Mouse (Mus musculus): ENCODE measurements around the gene Ubqln1. TPM values are rescaled to one million over a fixed set of nuclear protein-coding genes. Genes with fewer than 3 reads are reported as not detected.

Gene Ubqln1
- polyA plus RNA-seq, 1 experiment from 2014 or later, result 136 TPM

- Histone ChIP-seq H3K4me3 (ENCODE audit: low read depth, low read length) (no peak overlapping the region), H3K27ac (replicated peaks; ENCODE audit: low read depth, low read length) (no peak overlapping the region), H3K9me3 (ENCODE audit: control insufficient read depth, low read length) (no peaks in the 10 kb centered on the region), H3K36me3 (ENCODE audit: control insufficient read depth, insufficient read depth, low read length) (no peaks in the 10 kb centered on the region), H3K27me3 (ENCODE audit: control insufficient read depth, insufficient read depth, low read length) (no peaks in the 10 kb centered on the region), H3K4me1 (ENCODE audit: control insufficient read depth, insufficient read depth, low read length) (no peaks in the 10 kb centered on the region), H3K4me2 (ENCODE audit: low read depth, severe bottlenecking) (no peak overlapping the region), H3K9ac (ENCODE audit: low read length) (no peak overlapping the region)
- WGBS, result 89% methylated on average over 2 of the region's 2 CpGs
- ATAC-seq (ENCODE audit: insufficient number of reproducible peaks, low FRiP score, low TSS enrichment, low read depth) (no peak), DNase-seq (ENCODE audit: low spot score) (no peak)
These were observed 13.2 kb upstream of the Ubqln1 start for GRCm38 (mm10) chr13:58228624-58229023.

- no peaks in the 10 kb centered on the region for H3K4me1 ChIP-seq (ENCODE audit: control insufficient read depth, insufficient read depth, low read length)
- 75% methylated on average over 8 of the region's 8 CpGs for WGBS
- H3K27ac ChIP-seq (replicated peaks; ENCODE audit: low read depth, low read length), result no peak overlapping the region
- DNase-seq (ENCODE audit: low spot score) (peak; percentile 20), ATAC-seq (ENCODE audit: insufficient number of reproducible peaks, low FRiP score, low TSS enrichment, low read depth) (no peak)
- no peaks in the 10 kb centered on the region for H3K36me3 ChIP-seq (ENCODE audit: control insufficient read depth, insufficient read depth, low read length)
- H3K4me2 ChIP-seq (ENCODE audit: low read depth, severe bottlenecking), result no peak overlapping the region
- no peak overlapping the region for H3K9ac ChIP-seq (ENCODE audit: low read length)
- H3K9me3 ChIP-seq (ENCODE audit: control insufficient read depth, low read length), result no peaks in the 10 kb centered on the region
- H3K4me3 ChIP-seq (ENCODE audit: low read depth, low read length), result no peak overlapping the region
- no peaks in the 10 kb centered on the region for H3K27me3 ChIP-seq (ENCODE audit: control insufficient read depth, insufficient read depth, low read length)
These were observed 10.2 kb upstream of the Ubqln1 start for GRCm38 (mm10) chr13:58225694-58226093.

- DNase-seq (ENCODE audit: low spot score) (no peak), ATAC-seq (ENCODE audit: insufficient number of reproducible peaks, low FRiP score, low TSS enrichment, low read depth) (no peak)
- Histone ChIP-seq H3K4me3 (ENCODE audit: low read depth, low read length) (no peak overlapping the region), H3K27me3 (ENCODE audit: control insufficient read depth, insufficient read depth, low read length) (no peaks in the 10 kb centered on the region), H3K27ac (replicated peaks; ENCODE audit: low read depth, low read length) (no peak overlapping the region), H3K4me2 (ENCODE audit: low read depth, severe bottlenecking) (no peak overlapping the region), H3K9ac (ENCODE audit: low read length) (no peak overlapping the region), H3K4me1 (ENCODE audit: control insufficient read depth, insufficient read depth, low read length) (no peaks in the 10 kb centered on the region), H3K9me3 (ENCODE audit: control insufficient read depth, low read length) (no peaks in the 10 kb centered on the region), H3K36me3 (ENCODE audit: control insufficient read depth, insufficient read depth, low read length) (no peaks in the 10 kb centered on the region)
- WGBS, result 84% methylated on average over 3 of the region's 3 CpGs
These were observed 4.8 kb upstream of the Ubqln1 start for GRCm38 (mm10) chr13:58220206-58220605.

GRCm38 (mm10) chr13:58217536-58217935 is 2.1 kb upstream of the Ubqln1 start:
- Histone ChIP-seq H3K27me3 (ENCODE audit: control insufficient read depth, insufficient read depth, low read length) (no peaks in the 10 kb centered on the region), H3K36me3 (ENCODE audit: control insufficient read depth, insufficient read depth, low read length) (no peaks in the 10 kb centered on the region), H3K4me1 (ENCODE audit: control insufficient read depth, insufficient read depth, low read length) (peaks cover 9% of the 10 kb centered on the region; the same call in 1 of the 2 replicates), H3K9ac (ENCODE audit: low read length) (no peak overlapping the region), H3K4me3 (ENCODE audit: low read depth, low read length) (no peak overlapping the region), H3K27ac (replicated peaks; ENCODE audit: low read depth, low read length) (no peak overlapping the region), H3K9me3 (ENCODE audit: control insufficient read depth, low read length) (no peaks in the 10 kb centered on the region), H3K4me2 (ENCODE audit: low read depth, severe bottlenecking) (no peak overlapping the region)
- no peak for DNase-seq (ENCODE audit: low spot score)
- WGBS, result 85% methylated on average over 2 of the region's 2 CpGs
- ATAC-seq (ENCODE audit: insufficient number of reproducible peaks, low FRiP score, low TSS enrichment, low read depth), result no peak

GRCm38 (mm10) chr13:58216395-58216794 is 942 bp upstream of the Ubqln1 start:
- no peaks in the 10 kb centered on the region for H3K27me3 ChIP-seq (ENCODE audit: control insufficient read depth, insufficient read depth, low read length)
- H3K36me3 ChIP-seq (ENCODE audit: control insufficient read depth, insufficient read depth, low read length), result no peaks in the 10 kb centered on the region
- peak overlapping the region; percentile 99; the same call in 1 of the 2 replicates for H3K4me3 ChIP-seq (ENCODE audit: low read depth, low read length)
- no peaks in the 10 kb centered on the region for H3K9me3 ChIP-seq (ENCODE audit: control insufficient read depth, low read length)
- peak overlapping the region; percentile 81; the same call in 1 of the 2 replicates for H3K4me2 ChIP-seq (ENCODE audit: low read depth, severe bottlenecking)
- no peak for ATAC-seq (ENCODE audit: insufficient number of reproducible peaks, low FRiP score, low TSS enrichment, low read depth)
- H3K9ac ChIP-seq (ENCODE audit: low read length), result peak overlapping the region; percentile 96; the same call in 1 of the 2 replicates
- peaks cover 9% of the 10 kb centered on the region; the same call in 1 of the 2 replicates for H3K4me1 ChIP-seq (ENCODE audit: control insufficient read depth, insufficient read depth, low read length)
- H3K27ac ChIP-seq (replicated peaks; ENCODE audit: low read depth, low read length), result no peak overlapping the region
- 91% methylated on average over 9 of the region's 9 CpGs for WGBS
- DNase-seq (ENCODE audit: low spot score), result no peak

- ATAC-seq (ENCODE audit: insufficient number of reproducible peaks, low FRiP score, low TSS enrichment, low read depth) (peak; percentile 75), DNase-seq (ENCODE audit: low spot score) (no peak)
- no peaks in the 10 kb centered on the region for H3K27me3 ChIP-seq (ENCODE audit: control insufficient read depth, insufficient read depth, low read length)
- peak overlapping the region; percentile 81 for H3K4me2 ChIP-seq (ENCODE audit: low read depth, severe bottlenecking)
- H3K9me3 ChIP-seq (ENCODE audit: control insufficient read depth, low read length), result no peaks in the 10 kb centered on the region
- no peaks in the 10 kb centered on the region for H3K36me3 ChIP-seq (ENCODE audit: control insufficient read depth, insufficient read depth, low read length)
- H3K27ac ChIP-seq (replicated peaks; ENCODE audit: low read depth, low read length), result 0 out of 2 replicates have a peak overlapping the region, but pooled peaks have one; percentile 2
- H3K4me1 ChIP-seq (ENCODE audit: control insufficient read depth, insufficient read depth, low read length), result peaks cover 9% of the 10 kb centered on the region; the same call in 1 of the 2 replicates
- peak overlapping the region; percentile 99 for H3K4me3 ChIP-seq (ENCODE audit: low read depth, low read length)
- under 1% methylated on average over 44 of the region's 48 CpGs for WGBS
- H3K9ac ChIP-seq (ENCODE audit: low read length), result peak overlapping the region; percentile 96
These were observed 231 bp downstream of the Ubqln1 start for GRCm38 (mm10) chr13:58215253-58215591.

- peak; percentile 25 for DNase-seq (ENCODE audit: low spot score)
These were observed 854 bp downstream of the Ubqln1 start for GRCm38 (mm10) chr13:58214346-58215252.

GRCm38 (mm10) chr13:58213801-58214200 is 1.7 kb downstream of the Ubqln1 start:
- ATAC-seq (ENCODE audit: insufficient number of reproducible peaks, low FRiP score, low TSS enrichment, low read depth) (no peak), DNase-seq (ENCODE audit: low spot score) (no peak)
- no peak overlapping the region for H3K27ac ChIP-seq (replicated peaks; ENCODE audit: low read depth, low read length)
- 74% methylated on average over 8 of the region's 8 CpGs for WGBS
- no peak overlapping the region for H3K4me3 ChIP-seq (ENCODE audit: low read depth, low read length)
- H3K27me3 ChIP-seq (ENCODE audit: control insufficient read depth, insufficient read depth, low read length), result no peaks in the 10 kb centered on the region
- no peak overlapping the region for H3K9ac ChIP-seq (ENCODE audit: low read length)
- peaks cover 9% of the 10 kb centered on the region; the same call in 1 of the 2 replicates for H3K4me1 ChIP-seq (ENCODE audit: control insufficient read depth, insufficient read depth, low read length)
- H3K9me3 ChIP-seq (ENCODE audit: control insufficient read depth, low read length), result no peaks in the 10 kb centered on the region
- H3K4me2 ChIP-seq (ENCODE audit: low read depth, severe bottlenecking), result peak overlapping the region; percentile 81; the same call in 1 of the 2 replicates
- no peaks in the 10 kb centered on the region for H3K36me3 ChIP-seq (ENCODE audit: control insufficient read depth, insufficient read depth, low read length)

More at GRCm38 (mm10) chr13:58214346-58215252, 854 bp downstream of the Ubqln1 start:
- H3K27me3 ChIP-seq (ENCODE audit: control insufficient read depth, insufficient read depth, low read length), result no peaks in the 10 kb centered on the region
- peak; percentile 74 for ATAC-seq (ENCODE audit: insufficient number of reproducible peaks, low FRiP score, low TSS enrichment, low read depth)
- H3K4me1 ChIP-seq (ENCODE audit: control insufficient read depth, insufficient read depth, low read length), result peaks cover 9% of the 10 kb centered on the region; the same call in 1 of the 2 replicates
- 3% methylated on average over 39 of the region's 49 CpGs for WGBS
- H3K9me3 ChIP-seq (ENCODE audit: control insufficient read depth, low read length), result no peaks in the 10 kb centered on the region
- peak overlapping the region; percentile 96 for H3K9ac ChIP-seq (ENCODE audit: low read length)
- peak overlapping the region; percentile 99 for H3K4me3 ChIP-seq (ENCODE audit: low read depth, low read length)
- H3K4me2 ChIP-seq (ENCODE audit: low read depth, severe bottlenecking), result peak overlapping the region; percentile 81
- H3K27ac ChIP-seq (replicated peaks; ENCODE audit: low read depth, low read length), result 0 out of 2 replicates have a peak overlapping the region, but pooled peaks have one; percentile 2
- no peaks in the 10 kb centered on the region for H3K36me3 ChIP-seq (ENCODE audit: control insufficient read depth, insufficient read depth, low read length)

Data from limb, embryonic 11.5 days (tissue).